Mouse (Mus musculus) left cerebral cortex, postnatal 36 days (tissue): ENCODE results near the gene Actr3. TPM values are rescaled to one million over a fixed set of nuclear protein-coding genes. Genes with fewer than 3 reads are reported as not detected.

Source experiments
- DNase-seq, 2 experiments: peaks; one replicate each; pipeline ENCODE4 v3.0.0; 2021 to 2022; ENCODE audit warnings: low spot score in 2 of 2, mixed read lengths in 1 of 2
- intact Hi-C: fragments of 180-260 bp; cut with DNase I; formaldehyde crosslinking; loops from one replicate; pipeline ENCODE4 v1.15.1; 2025
- total RNA-seq, 2 experiments: library from RNA; stranded (reverse); gene quantifications; 2 replicates each; pipeline ENCODE4 v1.2.3; 2021

Gene Actr3
- 100 to 1,000 TPM; 220 to 242 TPM for total RNA-seq

DNA sequence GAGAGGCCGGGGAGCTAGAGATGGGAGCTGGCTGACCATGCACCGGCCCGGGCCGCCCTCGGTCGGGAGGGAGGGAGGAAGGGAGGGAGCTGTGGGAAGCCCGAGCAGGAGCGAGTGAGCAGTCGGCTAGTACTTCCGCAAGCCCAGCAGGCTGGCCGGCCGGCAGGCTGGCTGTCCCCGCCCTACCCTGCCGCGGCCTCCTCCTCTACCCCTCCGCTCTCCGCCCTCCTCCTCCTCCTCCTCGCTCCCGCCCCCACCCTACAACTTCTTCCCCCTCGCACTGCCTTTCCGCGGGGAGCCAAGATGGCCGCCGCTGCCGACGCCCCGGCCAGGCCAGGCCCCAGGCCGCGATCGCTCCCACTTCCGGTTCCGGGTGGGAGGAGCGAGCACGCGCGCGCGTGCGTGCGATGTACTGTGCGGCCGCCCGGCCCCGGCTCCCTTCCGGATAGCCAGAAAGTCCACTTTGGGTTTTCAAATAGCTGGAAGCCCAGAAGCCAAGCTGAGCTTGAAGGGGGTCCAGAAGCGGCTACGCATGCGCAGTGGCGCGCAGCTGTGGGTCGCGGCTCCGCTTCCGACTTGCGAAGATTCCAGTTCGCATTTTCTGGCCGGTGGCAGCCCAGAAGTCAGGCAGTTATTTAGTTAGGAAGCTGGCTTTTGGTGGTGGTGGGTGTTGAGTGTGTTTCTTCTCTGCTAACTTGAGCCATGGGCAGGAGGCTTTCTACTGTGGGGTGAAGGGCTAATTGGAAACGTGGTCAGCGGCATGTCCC lies at the start of gene Actr3:
Actr3 (minus strand) TSS at position 359 of the 767 bp plus-strand sequence.
- peak; percentile 100 for DNase-seq
- intact Hi-C loops = loop anchor here (1.0 to 5.0 kb wide), 2 partner anchors 47 to 125 kb away; partner anchors contain the start of gene Slc35f5

DNA sequence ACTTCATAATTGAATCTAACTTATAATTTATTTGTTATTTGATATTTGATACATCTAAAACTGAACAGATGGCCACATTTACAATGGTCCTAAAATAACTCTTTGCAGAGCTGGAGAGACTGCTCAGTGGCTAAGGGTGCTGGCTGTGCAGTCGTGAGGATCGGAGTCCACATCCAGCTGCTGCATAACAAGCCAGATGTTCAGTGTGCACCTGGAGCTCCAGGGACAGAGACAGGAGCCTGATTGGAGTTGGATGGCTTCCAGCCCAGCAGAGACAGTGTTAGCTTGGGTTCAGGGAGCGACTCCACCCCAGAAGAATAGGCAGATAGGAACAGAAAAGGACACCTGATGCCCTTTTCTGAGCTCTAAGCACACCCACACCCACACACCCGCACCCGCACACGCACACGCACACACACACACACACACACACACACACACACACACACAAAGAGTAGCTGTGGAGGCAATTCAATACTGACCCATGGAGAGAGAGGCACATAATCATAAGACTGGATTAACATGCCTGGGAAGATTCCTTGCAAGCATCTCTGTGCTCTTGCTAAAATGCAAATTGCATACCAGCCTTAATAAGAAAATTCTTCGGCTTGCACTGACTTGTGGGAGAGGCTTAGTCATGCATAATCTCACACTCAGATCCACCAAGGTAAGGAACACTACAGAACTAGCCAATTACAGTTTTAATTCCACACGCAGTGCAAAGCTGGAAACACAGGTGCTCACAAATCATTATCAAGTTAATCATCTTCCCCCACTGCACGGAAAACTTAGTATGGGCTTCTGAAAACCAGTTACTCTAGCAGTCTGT lies 47.1 kb upstream of the Actr3 start:
- peak in 1 of 2 experiments; percentile 13 for DNase-seq
- intact Hi-C loops = loop anchor here (5.0 kb wide), 1 partner anchor 45 kb away; the partner anchor contains the start of gene Actr3

DNA sequence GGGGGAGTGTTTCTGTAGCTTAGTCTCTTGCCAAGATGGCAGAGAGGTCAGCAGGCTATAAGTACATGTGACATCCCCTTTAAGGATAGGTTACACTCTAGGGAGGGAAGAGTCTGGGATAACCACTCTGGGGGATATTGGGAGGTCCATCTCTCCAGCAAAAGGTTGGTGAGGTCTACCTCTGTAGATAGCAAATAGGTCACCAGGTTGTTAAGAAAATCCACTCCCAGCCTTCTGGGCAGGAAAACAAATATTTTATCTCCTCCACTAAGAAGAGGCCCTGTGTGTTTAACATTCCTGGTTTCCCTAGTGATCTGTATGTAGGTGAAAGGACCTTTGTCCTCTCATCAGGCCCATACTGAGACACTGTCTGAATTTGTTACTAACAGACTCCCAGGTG lies 46.3 kb upstream of the Actr3 start:
- DNase-seq = no peak
- intact Hi-C loops = loop anchor here (5.0 kb wide), 1 partner anchor 45 kb away; the partner anchor contains the start of gene Actr3

DNA sequence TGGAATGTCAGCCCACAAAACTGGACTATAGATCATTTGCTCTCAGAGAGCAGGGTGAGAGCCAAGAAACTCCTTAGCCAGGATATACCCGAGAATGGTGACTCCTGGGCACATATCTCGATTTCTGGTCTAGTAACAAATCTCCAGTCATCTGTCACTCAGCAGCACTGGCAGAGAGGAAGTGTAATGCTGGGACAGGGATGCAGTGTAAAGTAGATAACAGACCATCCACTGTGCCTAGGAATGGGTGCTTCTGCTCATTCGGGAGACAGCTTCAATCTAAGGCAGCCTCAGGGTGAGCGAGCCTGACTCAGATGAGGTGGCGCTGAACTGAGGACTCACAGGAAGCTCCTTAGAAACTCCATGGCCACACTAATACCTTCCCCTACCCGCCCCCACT lies 43.1 kb upstream of the Actr3 start:
- DNase-seq = no peak
- intact Hi-C loops = no loop called here

DNA sequence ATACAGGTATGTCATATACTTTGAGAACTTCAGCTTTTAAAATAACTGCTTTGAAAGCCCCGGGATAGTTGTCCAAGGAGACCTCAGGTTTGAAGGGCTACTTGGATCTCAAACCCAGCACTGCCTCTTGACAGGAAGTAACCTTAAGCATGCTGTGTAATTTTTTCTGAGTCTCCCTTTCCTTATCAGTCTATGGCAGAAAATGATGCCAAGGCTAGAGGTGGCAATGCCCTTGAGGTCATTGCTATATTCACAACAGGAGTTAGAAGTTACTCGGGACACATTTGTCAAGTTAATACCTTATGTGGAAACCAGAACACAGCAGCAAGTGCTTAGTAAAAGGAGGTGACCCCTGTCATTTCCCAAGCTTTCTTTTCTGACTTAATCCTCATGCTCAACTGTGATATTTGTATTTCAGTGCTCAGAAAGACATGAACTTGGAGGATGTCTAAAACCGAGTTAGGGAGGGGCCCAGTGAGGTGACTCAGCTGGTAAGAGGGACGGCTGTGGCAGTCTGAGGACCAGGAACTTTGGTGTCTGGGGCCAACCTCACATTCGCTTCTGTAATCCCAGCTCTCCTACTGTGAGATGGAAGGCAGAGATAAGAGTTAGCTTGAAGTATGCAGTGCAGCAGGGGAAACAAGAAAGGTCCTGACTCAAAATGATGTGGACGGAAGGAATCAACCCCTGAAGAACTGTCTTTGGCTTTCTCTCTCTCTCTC lies 40.6 kb upstream of the Actr3 start:
- intact Hi-C loops = no loop called here
- no peak for DNase-seq

DNA sequence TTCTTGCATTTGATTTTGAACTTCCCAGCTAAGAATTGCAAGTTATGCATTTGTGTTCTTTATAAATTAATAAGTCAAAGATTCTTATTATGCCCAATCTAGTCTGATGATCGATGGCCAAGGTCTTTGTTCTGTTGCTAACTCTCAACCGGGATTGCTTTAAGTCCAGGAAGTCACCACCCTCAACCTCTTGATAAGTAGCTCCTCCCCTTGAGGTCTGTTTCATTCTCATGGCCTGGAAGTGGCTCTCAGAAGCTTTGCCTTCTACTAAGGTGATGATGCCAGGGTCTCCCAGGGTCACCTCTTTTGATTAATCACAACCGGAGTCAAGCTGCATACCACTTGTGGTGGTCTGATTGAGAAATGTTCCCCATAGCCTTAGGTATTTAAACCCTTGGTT lies 38.3 kb upstream of the Actr3 start:
- no peak for DNase-seq
- intact Hi-C loops = no loop called here

DNA sequence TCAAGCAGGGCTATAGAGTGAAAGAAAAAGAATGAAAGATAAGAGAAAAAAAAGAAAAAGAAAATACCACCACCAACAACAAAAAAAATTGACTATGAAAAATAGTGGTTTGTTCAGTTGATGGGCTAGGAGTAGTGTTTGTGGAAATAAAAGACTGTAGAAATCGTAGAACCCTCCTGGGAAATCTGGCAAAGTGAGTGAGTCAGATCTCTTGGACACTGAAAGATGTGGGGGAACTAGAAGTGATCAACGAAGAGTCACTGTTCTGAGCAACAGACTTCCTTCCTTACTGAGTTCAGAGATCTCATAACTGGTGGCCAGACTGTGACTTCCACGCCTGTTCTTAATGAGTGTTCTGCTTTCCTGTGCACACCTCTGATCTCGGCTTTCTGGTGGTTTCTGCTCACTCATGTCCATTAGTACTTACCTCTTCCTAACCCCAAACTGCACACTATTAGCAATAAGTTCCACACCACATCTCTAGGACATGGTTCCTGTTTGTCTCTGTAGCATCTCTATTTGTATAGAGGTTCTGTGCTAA lies 37.7 kb upstream of the Actr3 start:
- intact Hi-C loops = no loop called here
- no peak for DNase-seq

DNA sequence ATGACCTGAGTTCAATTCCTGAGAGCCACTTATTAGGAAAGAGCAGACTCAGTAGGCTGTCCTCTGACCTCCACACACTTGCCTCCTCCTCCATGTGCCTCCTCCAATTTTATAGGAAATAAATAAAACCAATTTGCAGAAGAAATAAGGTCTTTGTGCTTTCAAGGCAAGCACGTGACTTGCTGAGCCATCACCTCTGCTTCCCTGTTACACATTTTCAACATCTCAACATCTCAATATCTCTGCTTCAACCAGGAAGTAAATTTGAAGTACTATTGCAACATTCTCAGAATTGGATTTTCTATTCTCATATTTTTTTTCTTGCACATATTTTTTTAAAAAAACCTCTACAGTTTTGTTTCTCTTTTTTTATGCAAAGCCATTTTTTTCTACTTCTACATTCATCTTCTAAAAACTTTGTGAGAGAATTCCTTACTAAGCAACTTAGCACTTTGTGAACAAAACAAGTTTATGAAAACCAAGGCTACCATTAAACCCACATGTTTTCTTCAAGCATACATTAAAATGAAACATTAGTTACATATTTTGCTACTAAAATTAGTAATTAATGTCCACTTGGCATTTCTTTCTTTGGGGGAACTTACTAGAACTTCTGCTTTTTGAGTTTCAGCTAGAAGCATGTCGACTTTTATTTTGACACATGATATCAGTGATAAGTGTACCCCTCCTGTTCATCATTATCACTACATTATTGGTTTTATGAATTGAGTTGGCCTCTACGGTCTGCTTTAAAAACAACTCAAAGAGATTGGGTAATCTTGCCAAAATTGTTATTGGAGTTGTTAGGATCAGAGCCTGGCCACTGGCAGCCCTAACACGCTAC lies 35.5 kb upstream of the Actr3 start:
- intact Hi-C loops = no loop called here
- DNase-seq = no peak

DNA sequence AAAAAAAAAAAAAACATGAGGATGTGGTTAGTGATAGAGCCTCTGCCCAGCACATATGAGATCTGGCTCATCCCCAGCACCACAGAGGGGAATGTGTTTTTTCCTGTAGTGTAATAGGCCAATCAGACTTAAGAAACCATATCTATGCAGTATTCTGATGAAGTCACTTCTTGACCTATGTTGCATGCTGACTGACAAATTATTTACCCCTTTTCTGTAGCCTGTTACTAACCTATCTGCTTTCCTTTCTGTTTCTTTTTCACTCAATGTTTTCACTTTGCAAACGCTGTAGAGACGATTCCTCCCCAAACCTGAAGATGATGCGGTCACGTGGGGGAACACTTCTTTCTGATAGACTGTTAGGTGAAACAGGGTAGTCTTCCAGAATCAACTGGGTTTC lies 32.4 kb upstream of the Actr3 start:
- intact Hi-C loops = no loop called here
- DNase-seq = no peak

DNA sequence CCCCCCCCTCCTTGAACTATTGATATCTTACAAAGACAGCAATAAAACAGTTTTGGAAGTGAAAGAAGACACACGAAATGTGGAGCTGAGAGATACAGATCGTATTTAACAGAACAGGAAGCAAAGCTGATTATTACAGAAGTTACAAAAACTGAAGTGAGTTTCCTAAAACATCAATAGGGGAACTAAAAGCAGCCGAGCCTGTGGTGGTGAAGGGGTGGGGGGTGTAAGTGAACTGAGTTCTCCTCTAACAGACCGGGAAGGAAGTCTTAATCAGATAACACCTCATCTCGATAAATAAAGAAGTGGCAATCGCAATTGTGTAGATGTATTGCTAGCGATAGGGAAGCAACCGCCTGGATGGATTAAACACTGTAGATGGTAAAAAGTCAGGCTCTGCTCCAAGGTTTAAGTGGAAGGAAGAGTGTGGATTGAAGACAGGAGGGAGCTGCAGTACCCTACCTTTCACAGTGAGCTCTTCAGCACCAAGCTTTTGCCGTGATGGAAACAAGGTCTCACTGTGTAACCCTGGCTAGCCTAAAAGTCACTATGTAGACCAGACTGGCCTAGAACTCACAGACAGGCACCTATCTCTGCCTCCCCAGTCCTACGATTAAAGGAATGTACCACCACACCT lies 31.2 kb upstream of the Actr3 start:
- intact Hi-C loops = no loop called here
- DNase-seq = no peak

DNA sequence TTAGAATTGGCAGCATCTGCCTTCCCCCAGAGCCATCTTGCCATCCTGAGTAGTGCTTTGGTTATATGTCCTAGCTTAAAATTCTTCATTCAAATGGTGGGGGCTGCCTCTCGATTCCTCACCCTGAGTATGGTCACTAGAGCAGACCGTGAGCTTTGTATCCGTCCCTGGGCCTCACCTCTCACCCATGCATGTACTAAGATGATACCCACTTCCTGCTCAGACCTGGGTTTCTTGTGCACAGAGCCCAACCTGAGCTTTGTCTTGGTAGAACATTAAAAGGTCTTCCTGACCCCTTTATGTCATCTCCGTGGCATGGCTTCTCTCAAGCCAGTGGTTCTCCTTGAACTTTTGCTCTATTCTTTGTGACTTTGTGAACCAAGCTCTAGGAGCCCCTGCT lies 28.5 kb upstream of the Actr3 start:
- intact Hi-C loops = no loop called here
- no peak for DNase-seq

DNA sequence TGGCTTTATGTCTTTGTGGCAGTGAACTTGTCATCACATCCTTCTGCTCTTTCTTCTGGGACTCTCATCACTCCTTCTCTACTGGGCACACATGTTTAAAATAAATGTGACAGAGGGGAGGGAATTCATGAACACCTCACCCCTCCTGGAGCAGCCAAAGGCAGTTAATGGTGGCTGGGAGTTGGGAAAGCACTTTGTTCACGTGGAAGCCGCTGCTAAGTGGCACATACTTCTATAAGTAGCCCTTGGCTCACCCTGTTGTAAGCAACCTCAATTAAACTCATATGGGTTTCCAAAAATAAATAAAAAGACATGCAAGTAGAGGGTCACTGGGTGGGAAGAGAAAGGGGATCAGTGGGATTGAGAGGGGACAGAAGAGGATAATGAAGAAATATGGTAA lies 27.8 kb upstream of the Actr3 start:
- intact Hi-C loops = no loop called here
- DNase-seq = no peak

DNA sequence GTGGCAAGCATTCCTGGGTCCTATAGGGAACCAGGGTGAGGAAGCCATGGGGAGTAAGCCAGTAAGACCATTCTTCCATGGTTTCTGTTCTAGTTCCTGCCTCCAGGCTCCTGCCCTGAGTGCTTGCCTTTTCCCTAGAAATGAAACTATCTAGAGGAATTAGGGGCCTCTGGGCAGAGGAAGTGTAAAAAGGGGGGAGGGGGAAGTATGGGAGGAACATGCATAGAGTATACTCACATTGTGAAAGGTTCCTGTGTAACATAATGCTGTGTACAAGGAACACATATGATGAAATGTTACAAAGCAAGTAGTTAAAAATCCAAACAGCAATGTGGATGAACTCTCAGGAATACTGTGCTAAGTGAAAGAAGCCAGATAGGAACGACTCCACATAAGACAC lies 27.4 kb upstream of the Actr3 start:
- intact Hi-C loops = no loop called here
- DNase-seq = no peak

DNA sequence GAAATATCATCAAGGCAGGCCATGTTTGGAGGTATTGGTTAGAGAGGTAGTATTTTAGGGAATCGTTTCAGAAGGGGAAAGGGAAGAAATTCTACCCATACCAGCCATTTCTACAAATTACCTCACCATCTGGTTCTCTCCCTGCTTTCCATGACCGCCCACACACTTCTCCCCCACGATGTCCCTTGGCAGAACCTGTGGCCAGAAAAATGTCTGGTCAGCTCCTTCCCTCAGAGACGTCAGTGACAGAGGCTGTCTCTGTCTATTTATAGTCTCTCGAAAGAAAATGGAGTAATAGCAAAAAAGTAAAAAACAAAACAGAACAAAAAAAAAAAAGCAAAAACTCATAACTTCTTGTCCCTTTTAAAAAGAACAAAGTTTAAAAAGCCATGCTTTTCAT lies 23.0 kb upstream of the Actr3 start:
- peak; percentile 26 to 28 for DNase-seq
- intact Hi-C loops = no loop called here

DNA sequence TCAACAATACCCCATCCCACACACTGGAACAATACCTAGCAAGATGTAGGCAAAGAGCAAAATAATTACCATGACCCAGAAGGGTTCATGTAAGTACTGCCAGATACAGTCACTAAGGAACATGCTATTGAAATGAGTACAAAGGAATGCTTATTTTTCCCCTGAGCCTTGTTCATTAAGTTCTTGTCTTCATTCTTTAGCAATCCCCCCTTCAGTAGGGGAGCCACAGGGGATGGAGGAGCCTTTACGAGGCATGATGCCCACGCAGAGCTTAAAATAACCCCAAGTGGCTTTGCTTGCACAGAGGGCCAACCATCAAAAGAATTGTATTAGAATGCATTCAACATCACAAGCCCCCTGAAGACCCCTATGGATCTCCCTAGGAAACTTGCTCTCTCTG lies 19.6 kb upstream of the Actr3 start:
- no peak for DNase-seq
- intact Hi-C loops = no loop called here

DNA sequence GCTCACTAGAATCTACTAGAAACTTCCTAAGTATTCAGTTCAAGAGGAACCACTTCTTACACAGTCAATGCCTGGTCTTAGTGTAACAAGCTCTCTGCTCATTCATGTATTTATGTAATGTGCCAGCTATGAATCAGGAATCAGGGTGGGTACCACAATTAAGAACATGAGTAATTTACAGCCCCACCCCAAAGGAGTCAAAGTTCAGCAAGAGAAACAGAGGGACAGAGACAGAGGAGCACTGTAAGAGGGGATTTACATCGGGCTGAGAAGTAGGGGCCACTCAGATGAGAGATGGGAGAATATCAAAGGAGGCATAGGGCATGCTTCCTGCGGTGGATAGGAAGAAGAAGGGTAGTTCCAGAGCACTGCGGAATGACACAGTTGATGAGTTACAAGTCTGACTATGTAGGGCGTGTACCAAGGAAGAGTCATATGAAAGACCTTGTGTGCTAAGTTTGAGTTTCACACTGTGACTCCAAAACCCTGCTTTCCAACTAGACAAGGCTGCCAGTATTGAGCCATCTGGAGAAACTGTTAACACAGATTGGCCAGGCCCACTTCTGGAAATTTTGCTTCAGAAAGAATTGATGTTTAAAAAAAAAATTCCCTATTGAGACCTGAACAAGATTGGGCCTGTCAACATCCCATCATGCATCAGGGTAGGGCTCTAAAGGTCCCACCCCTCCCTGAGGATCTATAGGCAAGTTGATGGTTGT lies 14.9 kb upstream of the Actr3 start:
- intact Hi-C loops = loop anchor here (5.0 kb wide), 1 partner anchor 107 kb away; no protein-coding TSS in a partner anchor
- no peak for DNase-seq

DNA sequence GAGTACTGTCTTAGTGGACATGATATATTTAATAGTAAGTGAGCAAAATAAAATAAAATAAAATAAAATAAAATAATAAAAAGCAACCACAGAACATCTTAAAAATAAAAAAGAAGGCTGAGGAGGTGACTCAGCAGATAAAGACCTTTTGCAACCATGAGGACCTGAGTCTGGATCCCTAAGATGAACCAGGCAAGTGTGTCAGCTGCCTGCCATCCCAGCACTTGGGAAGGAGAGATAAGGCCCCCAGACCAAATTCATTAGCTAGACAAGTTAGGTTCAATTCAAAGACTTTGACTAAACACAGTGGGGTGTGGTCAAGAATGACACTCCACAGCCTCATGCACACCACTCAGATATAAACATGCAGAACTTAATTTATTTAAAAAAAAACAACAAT lies 12.4 kb upstream of the Actr3 start:
- DNase-seq = no peak
- intact Hi-C loops = no loop called here

DNA sequence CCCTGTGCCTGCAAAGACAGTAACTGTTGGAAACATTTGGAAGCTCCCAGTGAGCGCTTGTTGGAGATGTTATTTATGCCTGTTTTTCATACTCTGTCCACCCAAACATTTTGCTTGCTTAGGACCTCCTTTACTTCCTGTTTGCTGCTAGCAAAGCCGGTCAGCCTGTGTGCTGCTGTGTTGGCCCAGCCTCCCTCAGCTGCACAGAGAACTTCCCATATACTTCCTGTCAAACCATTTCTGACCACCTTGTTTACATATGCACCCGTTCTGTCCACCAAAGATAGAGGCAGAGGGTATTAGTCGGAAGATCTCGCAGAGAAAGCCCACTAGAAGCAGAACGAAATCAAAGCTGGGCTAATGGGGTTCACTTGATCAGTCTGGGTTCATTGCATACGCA lies 6.2 kb upstream of the Actr3 start:
- no peak for DNase-seq
- intact Hi-C loops = no loop called here
